Mouse (Mus musculus): ENCODE results near the gene Cyb561. TPM values are rescaled to one million over a fixed set of nuclear protein-coding genes. Genes with fewer than 3 reads are reported as not detected.
A peak's percentile ranks its signal among the peaks of the same experiment; 100 is the strongest.

Gene Cyb561
- polyA plus RNA-seq (2021), result 31.6 TPM

DNA sequence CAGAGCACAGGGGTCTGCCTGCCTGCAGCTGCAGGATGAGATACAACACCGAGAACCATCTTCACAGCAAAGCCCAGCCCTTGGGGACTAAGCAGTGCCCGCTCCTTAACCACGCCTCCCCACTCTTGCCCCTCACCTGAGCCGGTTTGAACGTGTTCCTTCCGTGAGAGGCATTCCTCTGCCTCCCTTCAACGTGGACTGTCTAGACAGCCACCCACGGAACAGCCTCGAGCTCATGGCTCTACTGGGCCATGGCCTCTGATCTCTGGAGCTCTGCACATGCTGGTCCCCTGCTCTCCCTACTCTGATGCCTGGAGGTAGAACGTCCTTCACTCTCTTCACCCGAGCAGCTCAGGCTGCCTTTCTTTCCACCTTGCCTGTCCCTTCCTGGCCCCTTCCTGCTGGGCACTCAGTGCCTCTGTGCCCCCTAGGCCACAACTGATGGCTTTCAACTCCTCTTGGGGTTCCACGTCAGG lies at the start of gene Cyb561:
Gene Cyb561 (minus strand): TSS at position 426 of the 476 bp plus-strand sequence.
- no peaks in the 10 kb centered on the region for H3K27me3 ChIP-seq
- in situ Hi-C loops (cut with MboI; ENCODE audit: low pct_unique_long_range_greater_than_20kb), result no loop called here
- DNase-seq (ENCODE audit: low read depth, low spot score) (no peak), ATAC-seq (no peak)
- TF ChIP-seq CTCF (IDR thresholded peaks at IDR 0.05), result no peak
- ChIA-PET CTCF (interaction anchor here (1.0 to 1.1 kb wide), 2 partner anchors 8 to 26 kb away, joined by 3 read pairs; no protein-coding TSS in a partner anchor), POLR2A (no interaction called here)

DNA sequence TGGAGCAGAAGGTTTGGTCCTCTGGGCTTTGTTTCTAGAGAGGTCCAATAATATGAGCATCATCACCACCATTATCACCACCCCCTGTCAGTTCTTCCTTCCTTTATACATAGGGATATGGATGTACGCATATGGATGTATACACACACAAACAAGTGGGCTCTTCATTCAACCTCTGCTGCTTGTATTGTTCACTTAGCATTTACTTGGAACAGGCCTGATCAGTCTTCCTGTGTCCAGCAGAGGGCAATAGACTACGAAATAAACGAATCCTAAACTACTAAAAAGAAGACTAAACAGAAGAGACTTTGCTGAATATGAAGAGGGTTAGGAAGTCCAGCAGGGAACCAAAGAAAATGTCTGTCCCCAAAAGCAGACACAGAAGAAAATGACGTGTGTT lies 48.6 kb upstream of the Cyb561 start:
- CTCF ChIA-PET, result interaction anchor here (1.4 kb wide), 1 partner anchor 17 kb away, joined by 4 read pairs; no protein-coding TSS in a partner anchor
- DNase-seq (ENCODE audit: low read depth, low spot score), result no peak
- TF ChIP-seq CTCF (IDR thresholded peaks at IDR 0.05), result peak; percentile 61
- in situ Hi-C loops (cut with MboI; ENCODE audit: low pct_unique_long_range_greater_than_20kb), result loop anchor here (25.0 kb wide), 1 partner anchor 664 kb away; no protein-coding TSS in a partner anchor
- POLR2A ChIA-PET, result no interaction called here
- H3K27me3 ChIP-seq, result peaks cover 6% of the 10 kb centered on the region
- no peak for ATAC-seq

DNA sequence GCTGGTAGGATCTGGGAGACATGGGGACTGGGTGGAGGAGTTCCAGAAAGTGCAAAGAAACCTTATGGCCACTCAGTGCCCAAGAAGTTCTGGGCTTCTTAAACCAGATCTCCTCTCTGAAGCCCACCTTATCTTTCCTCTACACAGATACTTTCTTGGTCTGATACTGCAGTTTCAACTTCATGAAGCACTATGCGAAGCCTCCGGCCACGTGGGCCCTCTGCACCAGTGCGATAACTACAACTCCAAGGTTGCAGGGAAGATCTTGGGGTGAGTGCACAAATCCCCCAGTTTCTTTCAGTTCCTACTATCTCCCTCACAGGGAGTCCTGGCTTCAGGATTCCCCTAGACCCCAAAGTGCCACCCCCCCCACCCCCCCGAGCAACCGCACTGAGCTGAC lies 46.9 kb upstream of the Cyb561 start:
- TF ChIP-seq CTCF (IDR thresholded peaks at IDR 0.05), result no peak
- H3K27me3 ChIP-seq, result peaks cover 20% of the 10 kb centered on the region
- POLR2A ChIA-PET, result no interaction called here
- CTCF ChIA-PET, result no interaction called here
- ATAC-seq, result no peak
- in situ Hi-C loops (cut with MboI; ENCODE audit: low pct_unique_long_range_greater_than_20kb), result loop anchor here (25.0 kb wide), 1 partner anchor 663 kb away; no protein-coding TSS in a partner anchor
- no peak for DNase-seq (ENCODE audit: low read depth, low spot score)

DNA sequence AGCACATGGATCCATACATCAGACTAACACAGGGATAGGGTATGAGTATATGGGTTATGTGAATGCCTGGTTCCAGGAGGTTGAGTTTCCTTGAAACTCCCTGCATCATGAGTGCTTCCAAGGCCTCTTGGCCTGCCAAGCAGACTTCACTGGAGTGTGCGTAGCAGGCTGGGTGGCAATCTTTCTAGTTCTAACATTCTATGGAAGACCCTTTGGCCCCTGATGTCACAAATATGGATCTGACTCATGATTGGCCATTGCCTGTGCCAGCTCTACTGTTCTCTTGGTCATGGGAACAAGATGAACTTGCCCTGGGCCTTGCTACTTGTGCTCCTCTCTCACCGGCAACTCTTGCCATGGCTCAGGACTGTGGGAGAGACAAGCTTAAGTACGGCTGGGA lies 41.2 kb upstream of the Cyb561 start, which contains the start of gene Ace3:
Gene Ace3 (plus strand): TSS at position 301 of the 400 bp plus-strand sequence.
- ATAC-seq, result no peak
- no peak for TF ChIP-seq CTCF (IDR thresholded peaks at IDR 0.05)
- no peak for DNase-seq (ENCODE audit: low read depth, low spot score)
- in situ Hi-C loops (cut with MboI; ENCODE audit: low pct_unique_long_range_greater_than_20kb), result no loop called here
- peaks cover 31% of the 10 kb centered on the region for H3K27me3 ChIP-seq
- ChIA-PET POLR2A (no interaction called here), CTCF (no interaction called here)

DNA sequence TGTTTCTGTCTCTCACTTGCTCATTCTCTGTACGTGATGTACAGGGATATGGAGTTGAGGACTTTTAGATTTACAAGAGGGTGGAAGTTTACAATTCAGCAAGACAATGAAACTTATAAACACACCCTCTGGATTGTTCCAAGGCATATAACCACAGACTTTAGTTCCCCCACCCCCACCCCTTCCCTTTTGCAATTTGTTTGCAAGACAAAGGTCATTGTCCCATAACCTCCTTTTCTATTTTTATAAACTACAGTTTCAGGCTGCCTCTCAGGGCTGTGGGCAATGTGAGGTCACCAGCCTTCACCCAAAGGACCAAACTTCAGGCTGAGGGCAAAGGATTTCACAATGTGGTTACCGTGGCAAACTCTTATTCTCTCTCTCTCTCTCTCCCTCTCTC lies 37.1 kb upstream of the Cyb561 start:
- peaks cover 25% of the 10 kb centered on the region for H3K27me3 ChIP-seq
- CTCF ChIA-PET, result no interaction called here

DNA sequence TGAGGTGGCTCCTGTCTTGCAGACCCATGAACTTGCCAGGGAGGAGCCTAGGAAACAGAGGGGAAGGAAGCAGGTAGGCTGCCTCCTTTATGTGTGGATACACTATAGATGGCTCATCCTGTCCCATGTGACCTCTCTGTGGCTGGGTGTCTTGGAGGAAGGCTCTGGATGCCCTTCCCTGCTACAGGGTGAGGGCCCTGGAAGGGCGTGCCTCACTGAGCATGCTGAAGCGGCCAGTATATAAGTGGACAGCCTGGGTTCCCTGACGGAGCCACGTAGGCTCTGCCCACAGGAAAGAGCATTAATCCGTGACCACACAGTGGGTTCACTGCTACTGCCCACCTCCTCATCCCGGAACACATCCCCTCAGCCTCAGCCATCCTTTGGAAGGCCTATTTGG lies 36.3 kb upstream of the Cyb561 start:
- H3K27me3 ChIP-seq, result peaks cover 18% of the 10 kb centered on the region
- ATAC-seq (no peak), DNase-seq (ENCODE audit: low read depth, low spot score) (no peak)
- no peak for TF ChIP-seq CTCF (IDR thresholded peaks at IDR 0.05)
- ChIA-PET POLR2A (no interaction called here), CTCF (no interaction called here)
- in situ Hi-C loops (cut with MboI; ENCODE audit: low pct_unique_long_range_greater_than_20kb), result no loop called here

More for the DNA sequence above, 37.1 kb upstream of the Cyb561 start:
- in situ Hi-C loops (cut with MboI; ENCODE audit: low pct_unique_long_range_greater_than_20kb), result no loop called here
- no peak for DNase-seq (ENCODE audit: low read depth, low spot score)
- POLR2A ChIA-PET, result no interaction called here
- no peak for TF ChIP-seq CTCF (IDR thresholded peaks at IDR 0.05)
- ATAC-seq, result no peak

DNA sequence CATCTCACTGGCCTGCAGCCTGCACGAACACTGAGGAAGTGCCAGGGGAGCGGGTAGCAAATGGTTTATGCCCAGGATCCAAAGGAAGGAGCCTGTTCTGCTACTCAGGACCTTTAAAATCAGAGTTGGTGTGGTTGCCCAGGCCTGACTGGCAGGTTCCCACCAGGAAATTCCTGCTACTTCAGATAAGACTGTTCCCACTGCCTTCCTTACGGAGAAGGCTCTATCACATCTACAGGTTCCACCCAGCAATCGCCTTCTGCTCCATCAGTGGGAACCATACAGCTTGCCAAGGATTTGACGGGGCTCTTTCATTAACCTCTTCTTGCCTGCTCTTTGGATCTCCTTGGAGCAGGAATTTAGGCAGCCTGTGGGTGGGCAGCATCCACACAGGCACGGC lies 34.3 kb upstream of the Cyb561 start:
- no peak for TF ChIP-seq CTCF (IDR thresholded peaks at IDR 0.05)
- peaks cover 17% of the 10 kb centered on the region for H3K27me3 ChIP-seq
- ATAC-seq, result no peak
- DNase-seq (ENCODE audit: low read depth, low spot score), result no peak
- in situ Hi-C loops (cut with MboI; ENCODE audit: low pct_unique_long_range_greater_than_20kb), result no loop called here
- CTCF ChIA-PET, result no interaction called here
- POLR2A ChIA-PET, result no interaction called here

DNA sequence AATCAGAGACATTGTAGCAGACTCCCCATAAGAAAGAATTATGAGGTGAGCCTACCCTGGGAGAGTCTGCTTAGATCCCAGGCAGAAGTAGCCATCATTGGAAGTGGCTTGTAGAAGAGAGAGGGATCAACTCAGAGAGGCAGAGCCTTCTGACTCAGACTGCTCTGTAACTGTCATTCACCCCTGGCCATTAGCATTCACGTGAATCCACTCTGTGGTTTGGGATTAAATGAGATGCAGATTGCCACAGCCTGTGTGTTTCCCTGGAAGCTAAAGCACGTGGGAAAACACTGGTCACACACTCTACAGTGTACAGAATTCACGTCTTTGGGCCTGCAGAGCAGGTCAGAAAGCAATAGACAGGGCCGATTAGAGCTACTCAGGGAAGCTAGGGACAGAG lies 31.3 kb upstream of the Cyb561 start:
- in situ Hi-C loops (cut with MboI; ENCODE audit: low pct_unique_long_range_greater_than_20kb), result no loop called here
- ChIA-PET CTCF (interaction anchor here (1.7 kb wide), 1 partner anchor 42 kb away, joined by 3 read pairs; no protein-coding TSS in a partner anchor), POLR2A (no interaction called here)
- ATAC-seq (peak; percentile 65), DNase-seq (ENCODE audit: low read depth, low spot score) (no peak)
- TF ChIP-seq CTCF (IDR thresholded peaks at IDR 0.05), result no peak
- H3K27me3 ChIP-seq, result peaks cover 24% of the 10 kb centered on the region

DNA sequence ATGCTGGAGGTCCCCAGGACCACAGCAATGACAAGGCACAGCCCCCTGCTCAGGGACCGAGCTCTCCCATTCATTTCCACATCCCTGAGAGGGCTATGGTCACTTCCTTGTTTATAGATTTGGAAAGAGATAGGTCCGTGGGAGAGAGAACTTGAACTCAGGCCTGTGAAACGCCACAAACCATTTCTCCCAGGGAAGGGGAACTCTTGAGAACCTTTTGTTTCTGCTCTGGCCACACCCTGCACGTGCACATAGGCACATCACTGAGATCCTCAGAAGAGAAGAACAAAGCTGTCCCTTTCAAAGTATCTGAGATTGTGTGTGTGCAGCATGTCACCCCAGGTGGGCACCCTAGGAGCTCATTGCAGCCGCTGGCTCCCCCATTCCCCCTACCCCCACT lies 25.5 kb upstream of the Cyb561 start:
- ChIA-PET CTCF (no interaction called here), POLR2A (interaction anchor here (0.7 kb wide), 1 partner anchor 27 kb away, joined by 3 read pairs; no protein-coding TSS in a partner anchor)

DNA sequence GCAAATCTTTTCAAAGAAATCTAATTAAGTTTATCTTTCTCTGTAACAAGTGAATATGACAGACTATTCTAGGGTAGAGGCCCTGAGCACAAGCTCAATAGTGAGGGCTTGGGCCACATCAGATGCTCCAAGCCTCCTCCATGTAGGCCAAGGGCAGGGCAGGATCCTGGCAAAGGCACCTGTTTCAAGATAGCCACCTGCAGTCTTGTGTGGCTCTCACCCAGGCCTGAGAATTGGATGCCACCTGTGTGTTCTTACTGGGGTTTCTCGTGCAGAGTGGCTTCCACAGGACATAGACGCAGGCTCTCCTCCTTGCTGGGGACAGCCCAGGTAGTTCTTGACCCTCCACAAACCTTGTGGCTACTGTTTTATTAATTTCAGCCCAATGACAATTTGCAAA lies 25.1 kb upstream of the Cyb561 start:
- ATAC-seq, result no peak
- no peak for TF ChIP-seq CTCF (IDR thresholded peaks at IDR 0.05)
- in situ Hi-C loops (cut with MboI; ENCODE audit: low pct_unique_long_range_greater_than_20kb), result no loop called here
- ChIA-PET POLR2A (no interaction called here), CTCF (no interaction called here)
- H3K27me3 ChIP-seq, result peaks cover 20% of the 10 kb centered on the region
- DNase-seq (ENCODE audit: low read depth, low spot score), result no peak

More for the DNA sequence above, 25.5 kb upstream of the Cyb561 start:
- DNase-seq (ENCODE audit: low read depth, low spot score), result no peak
- in situ Hi-C loops (cut with MboI; ENCODE audit: low pct_unique_long_range_greater_than_20kb), result no loop called here
- H3K27me3 ChIP-seq, result peaks cover 20% of the 10 kb centered on the region
- no peak for ATAC-seq
- no peak for TF ChIP-seq CTCF (IDR thresholded peaks at IDR 0.05)

DNA sequence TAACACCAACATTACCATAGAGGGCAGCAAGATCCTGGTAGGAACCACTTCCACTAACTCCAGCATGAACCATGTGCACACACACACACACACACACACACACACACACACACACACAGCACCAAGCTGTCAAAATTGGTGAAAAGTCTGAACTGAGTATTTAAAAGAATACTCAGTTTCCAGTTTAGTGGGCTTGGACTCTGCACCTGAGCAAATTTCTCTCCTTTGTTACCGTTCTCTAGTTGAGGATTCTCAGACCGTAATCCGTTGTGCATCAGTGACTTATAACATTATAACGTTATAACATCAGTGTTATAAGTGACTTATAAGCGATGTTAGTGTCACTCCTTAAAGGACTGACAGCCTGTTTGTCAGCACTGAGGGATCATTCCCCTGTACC lies 22.5 kb upstream of the Cyb561 start:
- TF ChIP-seq CTCF (IDR thresholded peaks at IDR 0.05), result no peak
- in situ Hi-C loops (cut with MboI; ENCODE audit: low pct_unique_long_range_greater_than_20kb), result no loop called here
- ChIA-PET POLR2A (no interaction called here), CTCF (no interaction called here)
- no peak for ATAC-seq
- H3K27me3 ChIP-seq, result peaks cover 18% of the 10 kb centered on the region
- no peak for DNase-seq (ENCODE audit: low read depth, low spot score)

DNA sequence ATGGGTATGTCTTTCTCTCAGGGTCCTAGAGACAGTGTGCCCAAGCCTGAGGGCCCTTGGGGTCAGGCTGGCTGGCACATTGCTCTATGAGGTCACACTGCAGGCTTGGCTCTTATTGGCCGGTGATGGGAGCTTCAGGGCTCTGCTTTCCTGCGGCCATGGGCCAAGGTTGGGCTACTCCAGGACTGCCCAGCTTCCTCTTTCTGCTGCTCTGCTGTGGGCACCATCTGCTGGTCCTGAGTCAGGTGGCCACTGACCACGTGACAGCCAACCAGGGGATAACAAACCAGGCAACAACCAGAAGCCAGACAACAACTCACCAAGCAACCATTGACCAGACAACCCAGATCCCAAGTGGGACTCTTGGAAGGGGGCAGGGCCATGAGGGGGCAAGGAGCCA lies 21.9 kb upstream of the Cyb561 start:
- H3K27me3 ChIP-seq, result peaks cover 17% of the 10 kb centered on the region
- ChIA-PET POLR2A (no interaction called here), CTCF (no interaction called here)
- in situ Hi-C loops (cut with MboI; ENCODE audit: low pct_unique_long_range_greater_than_20kb), result no loop called here
- DNase-seq (ENCODE audit: low read depth, low spot score) (no peak), ATAC-seq (no peak)
- no peak for TF ChIP-seq CTCF (IDR thresholded peaks at IDR 0.05)

Data from Patski (cell line).